Mouse (Mus musculus): ENCODE results near the gene Ttc3. TPM values are rescaled to one million over a fixed set of nuclear protein-coding genes. Genes with fewer than 3 reads are reported as not detected.

The Ttc3 gene
- polyA plus RNA-seq, 1 experiment from 2014 or later, result 152 TPM

DNA sequence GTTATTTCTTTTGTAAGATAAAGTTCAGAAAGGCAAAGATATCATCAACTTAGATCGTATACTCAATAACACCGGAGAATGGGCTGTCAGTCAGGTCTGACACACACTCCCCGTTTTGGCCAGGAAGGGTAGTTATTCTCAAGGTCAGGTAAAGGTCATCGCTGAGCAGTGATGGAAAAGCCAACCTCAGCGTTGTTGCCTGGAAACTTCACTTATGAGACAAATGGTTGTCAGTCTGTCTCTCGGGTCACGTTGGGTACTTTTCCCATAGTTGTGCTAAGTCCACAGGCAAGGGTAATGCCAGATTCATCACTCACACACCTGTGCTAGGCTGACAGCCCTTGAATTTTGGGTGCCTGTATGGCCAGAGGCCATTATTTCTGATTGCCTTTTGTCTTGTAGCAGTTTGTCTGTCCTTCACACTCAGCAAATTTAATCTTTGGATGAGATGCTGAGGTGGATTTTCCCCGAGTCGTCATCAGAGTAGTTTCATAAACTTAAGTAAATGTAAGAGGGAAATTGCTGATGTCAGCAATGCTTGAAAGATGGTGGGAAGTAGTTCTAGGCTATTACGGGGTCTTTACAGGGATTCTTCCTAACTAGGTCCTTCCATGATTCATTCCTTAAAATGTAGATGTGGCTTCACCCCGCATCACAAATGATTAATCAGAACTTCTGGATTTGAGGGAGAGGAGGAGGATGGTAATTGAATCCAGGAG lies 13.5 kb upstream of the Ttc3 start:
- Histone ChIP-seq H3K36me3 (ENCODE audit: insufficient read depth, low read length) (no peaks in the 10 kb centered on the region), H3K9ac (ENCODE audit: low read depth, low read length) (no peak overlapping the region), H3K4me3 (replicated peaks; ENCODE audit: low read depth, low read length) (no peak overlapping the region), H3K27ac (no peak overlapping the region), H3K4me1 (replicated peaks; ENCODE audit: insufficient read depth, low read length) (no peaks in the 10 kb centered on the region), H3K4me2 (ENCODE audit: low read length) (no peak overlapping the region), H3K9me3 (replicated peaks; ENCODE audit: low read length) (no peaks in the 10 kb centered on the region), H3K27me3 (ENCODE audit: insufficient read depth, low read length) (no peaks in the 10 kb centered on the region)
- DNase-seq (ENCODE audit: low spot score) (no peak), ATAC-seq (replicated peaks; ENCODE audit: low FRiP score, low read depth) (no peak)
- 71% methylated on average over 11 of the region's 11 CpGs for WGBS
- no peak for TF ChIP-seq CTCF (IDR thresholded peaks at IDR 0.05; ENCODE audit: low read depth)

DNA sequence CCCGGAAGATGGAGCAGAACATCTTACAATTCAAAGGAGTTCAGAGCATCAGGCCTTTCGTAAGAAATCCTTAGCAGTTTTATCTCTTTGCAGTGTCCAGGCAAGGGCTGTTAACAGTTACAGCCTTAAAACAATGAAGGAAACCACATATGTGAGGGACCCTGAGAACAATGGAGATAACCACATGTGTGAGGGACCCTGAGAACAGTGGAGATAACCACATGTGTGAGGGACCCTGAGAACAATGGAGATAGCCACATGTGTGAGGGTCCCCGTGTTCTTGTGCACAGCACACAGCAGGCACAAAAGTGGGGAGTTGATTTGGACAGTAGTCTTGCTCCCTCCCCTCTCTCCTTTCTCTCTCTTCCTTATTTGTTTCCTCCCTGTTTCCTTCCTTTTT lies 12.3 kb upstream of the Ttc3 start:
- H3K36me3 ChIP-seq (ENCODE audit: insufficient read depth, low read length), result no peaks in the 10 kb centered on the region
- no peak overlapping the region for H3K27ac ChIP-seq
- no peak overlapping the region for H3K4me3 ChIP-seq (replicated peaks; ENCODE audit: low read depth, low read length)
- TF ChIP-seq CTCF (IDR thresholded peaks at IDR 0.05; ENCODE audit: low read depth), result no peak
- ATAC-seq (replicated peaks; ENCODE audit: low FRiP score, low read depth) (no peak), DNase-seq (ENCODE audit: low spot score) (no peak)
- no peaks in the 10 kb centered on the region for H3K27me3 ChIP-seq (ENCODE audit: insufficient read depth, low read length)
- H3K9ac ChIP-seq (ENCODE audit: low read depth, low read length), result no peak overlapping the region
- WGBS, result 78% methylated on average over 3 of the region's 3 CpGs
- H3K9me3 ChIP-seq (replicated peaks; ENCODE audit: low read length), result no peaks in the 10 kb centered on the region
- 0 out of 2 replicates have a peak, but pooled peaks cover 6% of the 10 kb centered on the region for H3K4me1 ChIP-seq (replicated peaks; ENCODE audit: insufficient read depth, low read length)
- no peak overlapping the region for H3K4me2 ChIP-seq (ENCODE audit: low read length)

DNA sequence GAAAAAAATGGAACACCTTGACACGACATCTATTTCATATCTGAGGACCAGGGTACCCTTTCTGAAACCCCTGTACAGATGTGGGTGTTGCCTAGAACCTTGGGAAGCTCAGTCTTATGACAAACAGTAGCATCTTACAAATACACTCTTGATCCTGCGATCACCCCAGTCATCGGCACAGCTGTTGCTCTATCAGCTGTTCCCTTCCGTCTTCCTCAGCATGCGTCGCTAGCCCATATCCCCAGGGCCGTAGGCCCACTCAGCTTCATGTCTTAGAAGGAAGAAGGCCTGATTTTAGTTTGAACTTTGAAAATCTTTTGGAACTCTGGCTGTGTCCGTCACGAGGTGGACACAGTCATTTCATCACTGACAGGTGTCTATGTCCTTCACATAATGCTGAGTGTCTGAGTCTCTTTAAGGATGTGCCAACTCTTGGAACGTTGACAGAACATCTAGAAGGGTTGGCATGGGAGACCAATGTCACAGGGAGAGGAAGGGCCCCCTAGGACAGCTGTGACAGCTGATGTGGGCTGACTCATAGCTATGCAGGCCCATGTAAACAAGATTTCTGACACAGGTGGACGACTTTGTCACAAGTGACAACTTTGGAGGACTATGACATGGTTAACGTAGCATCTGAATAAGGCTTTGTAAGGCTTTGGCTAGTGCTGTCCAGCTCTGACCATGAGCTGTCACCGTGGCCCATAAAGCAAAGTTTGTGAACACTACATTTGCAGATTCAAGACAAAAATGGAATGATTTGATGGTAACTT lies 9.7 kb upstream of the Ttc3 start:
- no peak overlapping the region for H3K27ac ChIP-seq
- no peak for TF ChIP-seq CTCF (IDR thresholded peaks at IDR 0.05; ENCODE audit: low read depth)
- no peaks in the 10 kb centered on the region for H3K27me3 ChIP-seq (ENCODE audit: insufficient read depth, low read length)
- no peaks in the 10 kb centered on the region for H3K9me3 ChIP-seq (replicated peaks; ENCODE audit: low read length)
- WGBS, result 83% methylated on average over 13 of the region's 13 CpGs
- H3K36me3 ChIP-seq (ENCODE audit: insufficient read depth, low read length), result no peaks in the 10 kb centered on the region
- no peak overlapping the region for H3K4me2 ChIP-seq (ENCODE audit: low read length)
- no peak overlapping the region for H3K4me3 ChIP-seq (replicated peaks; ENCODE audit: low read depth, low read length)
- no peak overlapping the region for H3K9ac ChIP-seq (ENCODE audit: low read depth, low read length)
- no peak for DNase-seq (ENCODE audit: low spot score)
- ATAC-seq (replicated peaks; ENCODE audit: low FRiP score, low read depth), result no peak
- H3K4me1 ChIP-seq (replicated peaks; ENCODE audit: insufficient read depth, low read length), result 0 out of 2 replicates have a peak, but pooled peaks cover 6% of the 10 kb centered on the region

DNA sequence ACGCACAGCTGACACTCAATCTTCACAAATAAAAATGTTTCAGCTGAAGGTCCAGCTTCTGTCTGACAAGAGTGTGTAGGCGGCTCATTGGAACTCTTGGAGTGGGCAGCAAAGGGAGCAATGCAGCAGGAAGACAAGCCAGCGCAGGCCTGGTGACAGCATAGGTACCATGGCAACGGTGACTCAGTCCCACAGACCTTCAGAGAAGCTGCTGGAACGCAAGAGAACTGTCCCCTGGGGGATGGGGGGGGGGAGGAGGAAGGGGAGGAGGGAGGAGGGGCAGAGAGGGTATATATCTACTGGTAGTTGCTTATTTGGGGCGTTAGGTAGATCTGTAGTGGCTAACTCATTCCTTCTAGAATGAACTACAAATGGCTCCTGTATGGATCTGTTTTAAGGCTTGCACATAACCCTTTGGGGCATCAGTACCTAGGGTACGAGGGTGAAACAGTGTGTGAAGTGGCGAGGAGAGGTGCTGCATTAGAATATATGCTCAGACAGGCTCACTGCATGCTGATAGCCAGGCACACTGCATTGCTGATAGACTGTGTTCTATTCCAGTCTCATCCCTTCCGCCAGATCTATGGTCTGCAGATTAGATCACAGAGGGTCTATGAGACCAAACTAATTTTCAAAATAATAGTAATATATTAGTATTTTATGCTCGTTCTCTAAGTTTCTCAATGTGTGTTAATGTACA lies 8.1 kb upstream of the Ttc3 start:
- Histone ChIP-seq H3K27ac (no peak overlapping the region), H3K36me3 (ENCODE audit: insufficient read depth, low read length) (no peaks in the 10 kb centered on the region), H3K4me2 (ENCODE audit: low read length) (no peak overlapping the region), H3K4me1 (replicated peaks; ENCODE audit: insufficient read depth, low read length) (0 out of 2 replicates have a peak, but pooled peaks cover 6% of the 10 kb centered on the region), H3K4me3 (replicated peaks; ENCODE audit: low read depth, low read length) (no peak overlapping the region), H3K9me3 (replicated peaks; ENCODE audit: low read length) (no peaks in the 10 kb centered on the region), H3K9ac (ENCODE audit: low read depth, low read length) (no peak overlapping the region), H3K27me3 (ENCODE audit: insufficient read depth, low read length) (no peaks in the 10 kb centered on the region)
- TF ChIP-seq CTCF (IDR thresholded peaks at IDR 0.05; ENCODE audit: low read depth), result no peak
- peak; percentile 32 for DNase-seq (ENCODE audit: low spot score)
- 47% methylated on average over 10 of the region's 10 CpGs for WGBS
- no peak for ATAC-seq (replicated peaks; ENCODE audit: low FRiP score, low read depth)

DNA sequence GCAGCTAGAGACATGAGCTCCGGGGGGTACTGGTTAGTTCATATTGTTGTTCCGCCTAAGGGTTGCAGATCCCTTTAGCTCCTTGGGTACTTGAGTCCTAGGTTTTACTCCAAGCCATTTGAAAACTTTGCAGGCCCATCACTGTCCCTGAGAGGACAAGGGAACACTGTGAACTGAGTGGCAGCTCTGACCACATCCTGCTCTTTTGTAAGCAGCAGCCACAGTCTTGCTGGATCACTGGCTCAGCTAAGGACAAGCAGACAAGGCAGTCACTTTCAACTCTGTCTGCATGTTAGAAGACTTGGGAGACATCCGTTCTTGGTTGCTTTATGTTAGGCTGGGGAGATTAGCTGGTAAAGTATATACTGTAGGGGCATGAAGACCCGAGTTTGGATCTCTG lies 6.6 kb upstream of the Ttc3 start:
- ATAC-seq (replicated peaks; ENCODE audit: low FRiP score, low read depth), result no peak

DNA sequence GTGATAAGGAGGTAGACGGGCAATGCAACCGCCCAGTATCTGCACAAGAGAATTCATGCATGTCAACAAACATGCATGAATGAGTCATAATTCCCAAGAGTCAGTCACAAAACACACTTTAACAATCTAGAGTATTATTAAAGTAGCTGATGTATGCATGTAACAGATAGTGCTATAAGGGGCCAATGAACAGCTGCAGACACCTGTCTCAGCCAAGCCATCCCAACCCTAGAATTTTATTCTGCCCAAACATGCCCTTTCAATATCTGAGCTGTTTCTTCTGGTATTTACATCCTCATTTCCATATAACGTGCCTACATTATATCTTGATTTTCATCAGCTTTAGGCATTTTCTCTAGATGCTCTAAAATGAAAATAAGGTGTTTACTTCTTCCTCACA lies 5.0 kb upstream of the Ttc3 start:
- H3K27ac ChIP-seq, result no peak overlapping the region
- no peak overlapping the region for H3K4me3 ChIP-seq (replicated peaks; ENCODE audit: low read depth, low read length)
- no peak overlapping the region for H3K9ac ChIP-seq (ENCODE audit: low read depth, low read length)
- H3K36me3 ChIP-seq (ENCODE audit: insufficient read depth, low read length), result no peaks in the 10 kb centered on the region
- peaks cover 13% of the 10 kb centered on the region; the same call in 1 of the 2 replicates for H3K4me1 ChIP-seq (replicated peaks; ENCODE audit: insufficient read depth, low read length)
- TF ChIP-seq CTCF (IDR thresholded peaks at IDR 0.05; ENCODE audit: low read depth), result no peak
- 86% methylated on average over 3 of the region's 3 CpGs for WGBS
- no peak for DNase-seq (ENCODE audit: low spot score)
- H3K9me3 ChIP-seq (replicated peaks; ENCODE audit: low read length), result no peaks in the 10 kb centered on the region
- H3K4me2 ChIP-seq (ENCODE audit: low read length), result no peak overlapping the region
- no peaks in the 10 kb centered on the region for H3K27me3 ChIP-seq (ENCODE audit: insufficient read depth, low read length)
- ATAC-seq (replicated peaks; ENCODE audit: low FRiP score, low read depth), result no peak

More for the DNA sequence above, 6.6 kb upstream of the Ttc3 start:
- H3K4me1 ChIP-seq (replicated peaks; ENCODE audit: insufficient read depth, low read length), result peaks cover 9% of the 10 kb centered on the region; the same call in 1 of the 2 replicates
- TF ChIP-seq CTCF (IDR thresholded peaks at IDR 0.05; ENCODE audit: low read depth), result no peak
- H3K9ac ChIP-seq (ENCODE audit: low read depth, low read length), result no peak overlapping the region
- H3K27me3 ChIP-seq (ENCODE audit: insufficient read depth, low read length), result no peaks in the 10 kb centered on the region
- H3K4me3 ChIP-seq (replicated peaks; ENCODE audit: low read depth, low read length), result no peak overlapping the region
- whole genome bisulfite sequencing, result 92% methylated on average over 4 of the region's 4 CpGs
- H3K27ac ChIP-seq, result no peak overlapping the region
- H3K9me3 ChIP-seq (replicated peaks; ENCODE audit: low read length), result no peaks in the 10 kb centered on the region
- no peaks in the 10 kb centered on the region for H3K36me3 ChIP-seq (ENCODE audit: insufficient read depth, low read length)
- no peak overlapping the region for H3K4me2 ChIP-seq (ENCODE audit: low read length)
- DNase-seq (ENCODE audit: low spot score), result no peak
